Mouse (Mus musculus) megakaryocyte-erythroid progenitor cell, adult 5-6 weeks (primary cell): ENCODE results near the gene Parp4. TPM values are rescaled to one million over a fixed set of nuclear protein-coding genes. Genes with fewer than 3 reads are reported as not detected.
A peak's percentile ranks its signal among the peaks of the same experiment; 100 is the strongest.

Experiments used
- ATAC-seq: replicated peaks from 2 replicates; pipeline ENCODE4 v1.8.0; 2016; ENCODE audit warnings: mild to moderate bottlenecking, inconsistent platforms; ENCODE audit not compliant: severe bottlenecking, poor library complexity, low FRiP score, low TSS enrichment
- total RNA-seq, 2 experiments: library from RNA; stranded (forward) in 1 of 2; stranded (reverse) in 1 of 2; fragments of 200-1000, 215-1000 nt in 1 of 2; fragments of >200 nt in 1 of 2; fragmentation: Nextera tagmentation in 1 of 2; gene quantifications; 2 replicates each; pipeline ENCODE4 v1.2.3; 2014 to 2017

The Parp4 gene
- total RNA-seq (2014; fragmentation: Nextera tagmentation) (11.4 and 23.6 TPM in 2 replicates), total RNA-seq (2017) (2.8 and 6.3 TPM in 2 replicates)

DNA sequence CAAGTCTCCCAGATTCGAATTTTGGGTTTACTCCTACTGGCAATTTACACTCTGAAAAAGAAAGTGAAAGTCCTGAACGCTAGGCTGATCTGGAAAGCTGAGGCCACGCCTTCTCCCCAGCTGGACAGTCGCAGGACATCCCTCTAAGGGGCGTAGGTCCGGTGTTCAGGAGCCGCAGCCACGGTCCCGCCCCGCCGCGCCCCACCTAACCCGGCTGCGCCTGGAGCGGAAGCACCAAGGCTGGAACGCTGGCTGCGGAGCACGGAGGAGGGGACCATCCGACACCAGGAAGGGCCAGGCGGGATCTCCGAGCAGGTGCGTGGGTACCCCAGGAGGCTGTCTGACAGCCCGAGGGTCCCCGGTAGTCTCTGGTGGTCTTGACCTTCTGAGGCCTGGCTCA, at the start of gene Parp4, which contains the start of gene Cenpj:
Gene Parp4, plus strand, starts transcription at position 204 of the 400 bp plus-strand sequence.
Gene Cenpj, minus strand, starts transcription at position 10 of the 400 bp plus-strand sequence.
- ATAC-seq, result peak; percentile 92

DNA sequence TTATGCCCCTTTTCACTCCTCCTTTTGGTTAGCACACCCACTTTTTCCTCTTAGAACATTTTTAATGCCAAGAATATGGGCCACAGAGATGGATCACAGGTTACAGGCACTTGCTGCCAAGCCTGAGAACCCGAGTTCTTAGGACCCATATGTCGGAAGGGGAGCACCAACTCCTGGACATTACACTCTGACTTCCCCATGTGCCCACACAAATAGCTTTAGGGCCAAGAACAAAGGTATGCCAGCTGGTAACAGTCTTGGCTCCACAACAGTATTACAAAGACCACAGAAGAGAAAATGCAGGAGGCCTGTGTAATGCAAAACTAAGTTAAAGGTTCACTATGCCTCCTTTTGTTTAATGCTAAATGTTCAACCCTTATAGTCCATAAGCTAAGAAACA, 44.6 kb upstream of the Parp4 start:
- ATAC-seq, result no peak

DNA sequence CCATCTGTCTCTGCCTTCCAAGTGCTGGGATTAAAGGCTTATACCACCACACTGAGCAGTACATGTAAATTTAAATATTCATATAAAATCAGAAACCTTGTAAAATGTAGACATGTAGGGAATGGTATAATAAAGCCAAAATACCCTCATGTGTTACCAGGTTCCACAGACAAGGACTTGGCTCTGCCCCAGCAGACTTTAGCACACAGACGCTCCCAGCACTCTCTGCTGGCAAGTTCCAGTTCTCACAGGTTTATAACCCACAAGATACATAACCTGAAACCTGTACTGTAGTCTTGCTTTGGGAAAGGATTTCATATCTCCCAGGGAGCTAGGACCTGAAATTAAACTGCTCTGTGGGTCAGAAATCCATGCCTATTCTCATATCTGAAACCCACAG, 30.5 kb upstream of the Parp4 start:
- no peak for ATAC-seq

DNA sequence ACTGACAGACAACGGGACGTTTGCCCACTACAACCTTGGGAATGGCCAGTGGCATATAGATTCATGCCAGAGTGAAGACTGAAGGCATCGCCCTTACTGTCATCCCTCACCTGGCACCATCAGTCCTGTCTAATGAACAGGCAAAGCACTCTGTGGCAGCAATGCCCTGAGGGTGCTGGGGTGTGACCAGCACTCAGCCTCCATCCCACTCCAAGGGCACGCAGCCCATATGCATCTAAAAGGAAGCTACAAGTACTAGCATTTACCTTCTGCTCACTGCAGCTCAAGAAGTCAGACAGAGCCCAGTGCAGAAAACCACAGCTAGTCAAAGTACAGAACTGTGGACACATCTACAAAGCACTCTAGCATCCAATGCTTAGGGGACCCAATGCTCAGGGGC, 29.9 kb upstream of the Parp4 start:
- ATAC-seq, result no peak

DNA sequence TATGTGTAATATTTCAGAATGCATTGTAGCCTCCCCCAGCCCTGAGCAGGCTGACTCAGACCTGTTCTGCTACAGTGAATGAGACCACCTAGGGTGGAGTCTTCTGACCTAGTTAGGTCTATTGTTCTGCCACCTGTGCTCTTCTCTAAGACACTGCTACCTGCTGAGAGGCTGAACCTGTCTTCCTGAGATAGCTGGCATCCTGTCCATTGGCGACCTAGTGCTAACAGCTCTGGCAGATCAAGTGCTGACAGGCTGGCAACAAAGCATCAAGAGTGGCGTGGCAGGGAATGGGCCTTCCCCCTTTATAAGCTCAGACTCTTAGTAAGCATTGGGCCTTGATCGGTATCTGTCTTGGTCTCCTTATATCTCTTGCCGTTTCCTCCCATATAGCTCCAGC, 24.5 kb upstream of the Parp4 start:
- no peak for ATAC-seq

DNA sequence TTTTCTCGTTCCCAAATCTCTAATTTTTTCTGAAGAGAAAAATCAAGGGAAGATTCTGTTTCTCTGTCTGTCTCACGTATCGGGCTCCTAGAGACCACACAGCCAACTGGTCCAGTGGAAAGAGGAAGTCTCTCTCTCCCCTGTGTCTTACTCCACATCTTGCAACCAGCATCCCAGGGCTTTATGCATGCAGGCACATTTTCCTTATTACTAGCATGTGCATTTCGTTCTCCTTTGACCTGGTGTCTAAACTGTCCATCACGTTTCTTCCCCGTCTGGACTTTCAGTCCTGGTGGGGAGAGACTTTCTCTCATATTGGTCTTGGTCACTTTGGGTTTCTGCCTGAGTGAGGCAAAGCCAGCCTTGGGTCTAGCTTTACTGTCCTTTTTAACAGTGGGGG, 22.5 kb upstream of the Parp4 start:
- no peak for ATAC-seq

DNA sequence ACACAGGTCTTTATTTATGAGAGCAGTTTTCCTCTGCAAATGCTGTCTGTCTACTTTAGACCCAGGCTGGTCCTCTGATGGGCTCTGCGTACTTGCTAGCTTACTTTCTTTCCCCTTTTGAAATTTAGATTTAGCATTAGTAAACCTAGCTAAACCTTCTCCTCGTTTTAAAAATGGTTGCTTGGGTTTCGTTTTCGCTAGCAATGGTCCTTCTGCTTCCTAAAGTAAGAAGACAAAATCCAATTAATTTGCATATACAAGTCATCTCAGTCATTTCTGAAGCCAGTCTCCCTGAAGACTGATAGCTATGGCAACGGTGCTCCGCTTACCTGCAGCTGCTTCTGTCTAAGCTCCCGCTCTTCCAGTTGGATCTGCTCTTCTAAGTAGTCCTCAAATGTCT, 22.1 kb upstream of the Parp4 start:
- ATAC-seq, result no peak

DNA sequence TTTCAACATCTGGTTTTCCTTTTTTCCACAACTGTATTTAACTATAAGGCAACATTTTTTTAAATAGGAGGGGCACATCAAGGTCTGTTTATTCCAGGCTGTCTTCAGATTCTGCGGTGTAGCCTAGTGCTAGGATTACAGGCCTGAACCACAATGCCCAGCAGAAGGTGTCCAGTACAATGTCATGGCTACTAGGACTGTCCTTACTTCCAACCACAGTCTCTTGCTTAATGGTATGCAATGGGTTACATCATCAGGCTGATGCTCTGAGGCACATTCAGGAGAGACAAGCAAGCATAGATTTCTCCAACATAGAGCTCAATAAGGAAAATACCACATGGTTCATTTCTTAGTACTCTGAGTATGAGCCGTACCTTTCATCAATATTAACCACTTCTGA, 20.7 kb upstream of the Parp4 start:
- ATAC-seq, result no peak

DNA sequence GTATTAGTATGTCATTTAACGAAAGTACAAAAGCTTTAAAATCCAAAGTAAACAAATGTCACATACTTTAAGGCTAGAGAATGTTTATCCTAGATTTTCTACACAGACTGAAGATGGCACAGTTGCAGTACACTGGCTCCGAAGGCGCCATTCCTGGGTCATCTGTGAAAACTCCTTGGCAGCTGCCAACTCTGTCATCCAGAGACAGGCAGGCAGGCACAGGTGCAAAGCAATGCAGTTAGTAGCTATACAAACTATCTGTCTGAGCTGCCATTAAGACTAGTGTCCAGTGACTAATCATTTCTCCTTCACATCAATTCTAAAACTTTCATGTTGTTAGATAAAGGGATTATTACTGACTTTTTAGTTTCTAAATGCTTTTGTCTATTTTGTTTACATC, 16.3 kb upstream of the Parp4 start:
- no peak for ATAC-seq

DNA sequence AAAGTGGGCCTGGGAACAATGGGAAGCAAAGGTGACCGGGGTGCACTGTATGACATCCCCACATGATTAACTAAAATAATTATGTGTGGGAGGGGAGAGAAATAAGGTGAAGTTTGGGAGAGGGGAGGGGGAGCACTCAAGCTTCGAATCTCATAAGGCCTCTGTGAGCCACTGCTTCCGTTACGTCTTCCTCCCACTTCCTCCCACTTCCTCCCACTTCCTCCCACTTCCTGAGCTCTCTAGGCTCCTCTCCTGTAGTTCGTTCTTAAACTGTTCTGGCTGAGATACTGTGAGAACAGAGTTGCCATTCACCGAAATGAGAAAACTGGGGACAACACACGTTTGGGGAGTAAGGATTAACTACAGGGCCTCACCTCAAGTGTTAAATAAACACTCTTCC, 7.9 kb upstream of the Parp4 start:
- no peak for ATAC-seq

DNA sequence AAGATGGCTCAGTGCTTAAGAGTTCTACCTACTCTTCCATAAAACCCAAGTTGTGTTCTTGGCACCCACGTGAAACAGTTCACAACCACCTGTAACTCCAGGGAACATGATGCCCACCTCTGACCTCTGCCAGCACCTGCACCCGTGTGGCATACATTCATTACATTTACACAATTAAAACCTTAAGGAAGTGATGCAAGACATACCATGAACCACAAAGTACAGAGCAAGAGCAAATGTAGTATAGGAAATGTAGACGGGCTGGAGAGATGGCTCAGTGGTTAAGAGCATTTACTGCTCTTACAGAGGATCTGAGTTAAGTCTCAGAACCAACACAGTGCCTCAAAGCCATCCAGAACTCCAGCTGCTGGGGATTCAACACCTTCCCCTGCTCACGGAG, 6.4 kb upstream of the Parp4 start:
- no peak for ATAC-seq

DNA sequence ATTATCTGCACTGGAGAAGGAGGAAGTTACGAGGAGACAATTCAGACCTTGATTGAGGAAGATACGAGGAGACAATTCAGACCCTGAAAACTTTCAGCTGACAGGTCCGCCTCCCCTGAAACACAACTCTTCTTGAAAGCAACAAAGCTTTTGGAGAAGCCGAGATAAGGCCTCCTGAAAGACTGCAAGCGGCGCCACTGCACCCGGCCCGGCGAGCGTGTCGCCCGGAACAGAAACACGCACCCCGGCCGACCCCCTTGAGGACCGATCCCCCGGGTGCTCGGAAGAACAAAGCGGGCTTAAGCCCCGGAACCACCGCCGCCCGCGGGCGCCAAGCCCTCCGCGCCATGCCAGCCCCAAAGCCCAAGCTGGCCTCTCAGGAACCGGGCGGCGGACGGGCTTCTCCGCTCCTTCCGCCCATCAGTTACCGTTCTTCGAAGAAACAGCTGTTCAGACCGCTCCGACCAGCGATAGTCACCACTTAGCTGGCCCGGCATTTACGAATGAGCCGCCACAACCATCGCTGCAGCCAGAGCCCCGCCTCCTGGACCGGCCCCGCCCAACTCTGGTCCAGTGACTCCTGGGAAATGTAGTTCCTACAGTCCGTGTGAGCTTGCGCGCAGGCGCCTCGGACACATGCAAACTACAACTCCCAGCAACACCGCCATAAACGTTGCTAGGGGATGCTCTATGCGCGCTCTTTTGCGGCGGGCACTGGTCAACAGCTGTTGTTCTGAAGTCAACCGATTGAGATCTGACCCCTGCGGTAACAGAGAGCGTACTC, 3.9 kb upstream of the Parp4 start:
- ATAC-seq, result peak; percentile 93

DNA sequence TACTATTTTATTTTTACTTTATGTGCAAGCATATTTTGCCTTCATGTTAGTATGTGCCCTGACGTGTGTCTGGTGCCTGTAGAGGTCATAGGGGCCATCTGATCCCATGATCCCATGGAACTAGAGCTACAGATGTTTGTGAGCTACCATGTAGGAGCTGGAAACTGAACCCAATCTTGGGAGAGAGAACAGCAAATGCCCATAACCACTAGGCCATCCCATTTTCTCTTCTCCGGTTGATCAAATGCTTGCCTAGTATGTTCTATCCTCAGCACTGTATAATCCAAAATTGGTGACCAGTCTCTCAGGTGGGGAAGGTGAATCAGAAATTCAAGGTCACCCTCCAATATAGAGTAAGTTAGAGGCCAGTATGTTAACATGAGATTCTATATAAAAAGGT, 2.9 kb upstream of the Parp4 start:
- no peak for ATAC-seq

DNA sequence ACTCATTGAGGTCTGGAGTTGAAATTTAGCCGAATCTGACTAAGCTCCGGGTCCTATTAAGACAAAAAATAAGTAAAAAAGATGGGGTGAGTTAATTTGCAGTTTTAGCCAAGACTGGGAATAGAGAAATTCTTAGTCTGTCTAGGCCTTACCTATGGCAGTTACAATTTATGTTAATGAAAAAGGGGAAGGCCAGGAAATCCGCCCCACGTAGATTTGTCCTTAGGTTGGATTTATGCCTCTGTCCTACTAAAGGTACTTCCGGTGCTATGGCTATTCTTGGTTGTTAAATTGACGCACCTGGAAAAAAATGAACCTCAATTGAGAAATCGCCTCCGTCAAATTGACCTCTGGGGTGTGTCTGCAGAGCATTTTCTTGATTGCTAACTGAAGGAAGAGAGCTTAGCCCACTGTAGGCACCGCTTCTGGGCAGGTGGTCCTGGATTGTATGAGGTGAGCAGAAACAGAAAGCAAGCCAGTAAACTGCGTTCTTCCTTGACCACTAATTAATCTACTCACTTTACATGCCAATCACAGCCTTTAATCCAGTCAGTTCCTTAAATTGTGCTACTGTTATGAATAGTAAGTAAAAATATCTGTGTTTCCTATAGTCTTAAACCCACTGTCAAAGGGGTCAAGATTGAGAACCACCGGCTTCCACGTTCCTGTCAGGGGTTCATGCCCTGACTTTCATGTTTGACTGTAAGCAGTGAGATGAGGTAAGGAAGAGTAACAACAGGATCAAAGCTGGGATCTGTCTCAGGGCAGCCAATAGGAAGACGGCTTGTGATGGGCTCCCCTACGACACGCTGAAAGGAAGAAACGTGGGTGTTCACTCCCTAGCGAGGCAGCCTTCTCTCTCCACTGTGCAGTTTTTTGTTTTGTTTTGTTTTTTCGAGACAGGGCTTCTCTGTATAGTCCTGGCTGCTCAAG, 816 bp downstream of the Parp4 start:
- ATAC-seq, result no peak

DNA sequence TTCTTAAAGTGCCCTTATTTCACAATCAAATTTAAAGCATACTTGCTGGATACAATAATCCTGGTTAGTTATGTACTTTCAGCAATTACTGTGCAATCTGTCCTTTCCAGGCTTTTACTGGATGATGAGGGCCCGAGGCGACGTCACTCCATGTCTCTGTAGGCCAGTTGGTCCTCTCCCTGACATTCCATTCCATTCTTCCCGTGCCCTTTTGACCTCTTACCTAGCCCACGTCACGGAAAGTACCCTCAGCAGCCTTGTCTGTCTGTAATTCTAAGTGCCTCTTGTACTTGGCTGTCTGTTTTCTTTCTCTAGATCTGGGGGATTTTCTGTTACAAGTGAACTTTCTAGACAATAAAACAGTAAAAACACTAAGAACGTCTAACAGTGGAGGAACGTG, 3.6 kb downstream of the Parp4 start:
- no peak for ATAC-seq

DNA sequence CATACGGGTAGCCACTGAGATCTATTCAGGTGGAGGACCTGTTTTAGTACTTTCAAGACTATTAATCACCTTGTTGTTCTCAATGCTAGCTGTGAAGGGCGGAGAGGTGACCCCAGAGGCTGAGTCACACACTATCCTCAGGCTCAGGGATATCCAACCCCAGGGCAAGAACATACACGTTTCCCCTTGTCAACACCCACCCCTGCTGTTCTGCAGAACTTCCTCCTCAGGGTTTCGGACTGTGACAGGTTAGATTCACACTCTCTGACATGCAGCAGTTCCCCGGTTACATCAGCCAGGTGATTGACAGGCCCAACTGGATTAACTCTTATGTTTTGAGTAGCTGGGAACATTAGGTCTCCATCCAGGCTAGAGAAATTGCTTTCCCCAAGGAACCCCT, 5.7 kb downstream of the Parp4 start:
- no peak for ATAC-seq

DNA sequence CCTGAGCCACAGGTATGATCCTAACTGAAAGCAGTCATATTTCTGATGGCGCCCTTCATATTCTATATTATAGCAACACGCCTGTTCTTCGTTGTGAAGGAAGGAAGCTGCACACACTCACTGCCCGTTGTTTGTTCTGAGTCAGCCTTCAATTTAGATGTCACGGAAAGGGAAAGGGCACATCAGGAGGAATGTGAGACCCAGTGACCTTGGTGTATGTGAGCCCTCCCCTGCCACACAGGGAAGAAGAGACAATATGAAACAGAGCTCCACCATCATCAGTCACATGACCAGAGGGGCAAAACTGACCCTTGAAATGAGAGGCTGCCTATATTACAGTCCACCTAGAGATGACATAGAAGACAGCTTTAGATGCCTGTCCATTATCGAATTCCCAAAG, 6.9 kb downstream of the Parp4 start:
- no peak for ATAC-seq

DNA sequence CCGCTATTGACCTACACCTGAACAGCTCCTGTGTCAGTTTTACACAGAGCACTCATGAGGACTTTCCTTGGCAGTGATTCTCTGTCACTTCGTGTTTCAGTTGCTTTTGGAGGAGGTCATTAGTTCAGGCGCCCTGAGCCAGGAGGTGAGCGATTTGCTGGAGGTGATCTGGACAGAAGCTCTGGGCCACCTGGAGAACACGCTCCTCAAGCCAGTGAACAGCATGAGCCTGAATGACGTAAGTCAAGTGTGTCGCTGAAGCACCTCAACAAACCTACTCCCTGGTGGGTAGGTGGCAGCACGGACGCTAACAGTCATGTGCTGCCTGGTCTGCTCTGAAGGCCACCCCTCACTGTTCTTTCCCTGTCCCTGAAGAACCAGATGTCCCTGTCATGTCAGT, 16.8 kb downstream of the Parp4 start:
- no peak for ATAC-seq

DNA sequence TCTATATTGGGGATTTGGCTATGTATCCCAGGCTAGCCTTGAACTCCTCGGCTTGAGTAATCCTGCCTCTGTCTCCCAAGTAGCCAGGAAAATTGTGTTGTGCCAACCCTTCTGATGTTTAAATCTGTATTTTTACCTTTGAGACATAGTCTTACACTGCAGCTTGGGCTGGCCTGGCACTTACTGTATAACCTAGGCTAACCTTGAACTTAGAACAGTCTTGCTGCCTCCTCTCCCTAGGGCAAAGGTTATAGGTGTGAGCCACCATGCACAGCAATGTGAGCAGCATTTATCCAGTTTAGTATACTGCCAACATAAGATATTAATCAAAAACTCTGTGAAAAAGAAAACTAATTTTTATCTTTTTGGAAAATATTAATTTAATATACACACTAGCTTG, 19.4 kb downstream of the Parp4 start:
- ATAC-seq, result no peak

DNA sequence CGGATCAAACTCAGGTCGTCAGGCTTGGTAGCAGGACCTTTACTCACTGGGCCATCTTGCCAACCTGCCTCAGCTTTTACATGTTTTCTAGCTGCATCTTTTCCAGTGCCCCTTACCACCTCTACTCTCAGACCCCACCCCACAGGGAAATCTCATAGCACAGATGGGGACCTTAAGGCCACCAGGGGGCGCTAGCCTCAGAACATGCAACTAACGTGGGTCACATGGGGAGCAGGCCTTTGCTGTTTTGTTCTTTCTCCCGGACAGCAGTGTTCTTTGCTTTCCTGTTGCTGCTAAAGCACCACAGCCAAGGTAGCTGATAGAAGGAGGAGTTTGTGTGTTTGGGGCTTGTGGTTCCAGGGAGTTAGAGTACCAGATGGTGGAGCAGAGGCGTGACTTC, 23.3 kb downstream of the Parp4 start:
- ATAC-seq, result peak; percentile 81

DNA sequence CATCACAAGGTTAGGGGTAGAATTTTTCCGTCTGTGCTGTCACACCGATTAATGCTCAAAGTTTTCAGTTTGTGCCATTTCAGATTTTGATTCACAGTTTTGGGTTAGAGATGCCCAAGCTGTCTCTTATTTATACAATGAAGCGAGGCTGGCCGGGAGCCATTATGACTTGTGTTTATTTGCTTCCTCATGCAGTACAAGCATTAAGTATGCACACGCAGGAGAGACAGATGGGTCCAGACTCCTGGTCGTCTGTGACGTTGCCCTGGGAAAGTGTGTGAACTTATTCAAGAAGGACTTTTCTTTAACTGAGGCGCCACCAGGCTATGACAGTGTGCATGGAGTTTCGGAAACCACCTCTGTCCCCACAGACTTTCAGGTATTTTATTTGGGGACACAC, 26.6 kb downstream of the Parp4 start:
- no peak for ATAC-seq
